ENCODE assay signal across 18 mouse cellular contexts in the genomic region with DNA sequence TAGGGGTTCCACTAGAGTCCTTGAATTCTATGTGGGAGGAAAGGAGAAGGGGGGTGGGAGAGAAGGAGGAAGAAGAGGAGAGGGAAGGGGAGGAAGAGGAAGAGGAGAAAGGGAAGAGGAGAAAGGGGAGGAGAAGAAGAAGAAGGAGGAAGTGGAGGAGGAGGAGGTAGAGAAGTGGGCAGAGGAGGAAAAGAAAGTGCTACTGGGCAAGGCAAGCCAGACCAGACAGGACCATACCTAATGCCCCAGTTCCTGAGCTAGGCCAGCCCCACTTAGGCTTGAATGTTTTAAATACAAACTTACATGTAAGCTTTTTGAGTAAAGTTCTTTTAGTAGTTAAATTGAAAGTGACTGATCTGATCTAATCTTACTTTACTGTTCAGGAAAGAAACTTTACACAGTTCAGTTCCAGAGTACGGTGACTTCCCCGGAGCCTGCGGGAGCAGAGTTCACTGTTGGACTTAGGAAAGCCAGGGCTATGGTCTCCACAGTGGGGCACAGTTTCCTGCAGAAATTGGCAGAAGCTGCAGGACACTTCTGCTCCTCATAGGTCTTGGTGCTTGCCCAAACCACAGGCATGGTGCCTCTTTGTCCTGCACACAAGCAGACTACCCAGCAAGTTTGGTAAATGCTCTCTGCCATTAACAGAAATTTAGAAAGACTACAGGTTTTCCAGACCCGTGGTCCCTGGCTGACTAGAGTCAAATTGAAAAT.
DNase-seq lines count a peak whose midpoint lies in the region; ATAC-seq and TF ChIP-seq lines count a peak whose summit lies in the region.
"Had no signal": no experiment of that assay in that cellular context is flagged by ENCODE, and none has a peak within 500 bp of the region (broad histone marks: within the 10 kb centered on the region; RNA-seq: fewer than 3 reads in every experiment).

No protein-coding gene starts in this region.

- 67% methylated on average over 4 of the region's 4 CpGs for WGBS in stomach, postnatal 0 days
- WGBS in embryonic facial prominence, embryonic 10.5 days: 82% methylated on average over 4 of the region's 4 CpGs

- H3K27ac ChIP-seq in stomach, postnatal 0 days (replicated peaks): no peak overlapping the region
- no peak overlapping the region for H3K27ac ChIP-seq in embryonic facial prominence, embryonic 10.5 days (replicated peaks)
- H3K27ac ChIP-seq: forebrain, embryonic 10.5 days; kidney, postnatal 0 days; liver, embryonic 13.5 days; midbrain, embryonic 10.5 days had no signal

- intact Hi-C loops in heart, postnatal 25 days (cut with DNase I): no loop called here
- intact Hi-C loops in left cerebral cortex, postnatal 36 days (cut with DNase I): no loop called here

- H3K9ac ChIP-seq in stomach, postnatal 0 days (ENCODE audit: low read length): no peak overlapping the region
- H3K9ac ChIP-seq: liver, embryonic 13.5 days had no signal

- H3K4me2 ChIP-seq in stomach, postnatal 0 days (replicated peaks; ENCODE audit: low read depth): no peak overlapping the region
- H3K4me2 ChIP-seq: heart, embryonic 11.5 days; liver, embryonic 13.5 days had no signal

- H3K27me3 ChIP-seq in stomach, postnatal 0 days (ENCODE audit: control insufficient read depth, insufficient read depth, low read length): no peaks in the 10 kb centered on the region
- no peaks in the 10 kb centered on the region for H3K27me3 ChIP-seq in embryonic facial prominence, embryonic 10.5 days (replicated peaks; ENCODE audit: low read depth, poor library complexity, severe bottlenecking)
- H3K27me3 ChIP-seq: liver, embryonic 13.5 days had no signal

- no peaks in the 10 kb centered on the region for H3K9me3 ChIP-seq in stomach, postnatal 0 days (ENCODE audit: control insufficient read depth, low read length)
- H3K9me3 ChIP-seq in embryonic facial prominence, embryonic 10.5 days: no peaks in the 10 kb centered on the region
- H3K9me3 ChIP-seq: forebrain, embryonic 10.5 days; liver, embryonic 13.5 days; midbrain, embryonic 10.5 days had no signal

- no peaks in the 10 kb centered on the region for H3K36me3 ChIP-seq in stomach, postnatal 0 days (ENCODE audit: control insufficient read depth, insufficient read depth, low read length)
- no peaks in the 10 kb centered on the region for H3K36me3 ChIP-seq in embryonic facial prominence, embryonic 10.5 days (replicated peaks)
- H3K36me3 ChIP-seq: forebrain, embryonic 10.5 days; liver, embryonic 13.5 days; midbrain, embryonic 10.5 days had no signal

- peak; percentile 55 for DNase-seq in heart, adult 11 months
- DNase-seq in heart, postnatal 25 days (ENCODE audit: low spot score): no peak
- DNase-seq in lung, postnatal 10 days: peak; percentile 4
- no peak for DNase-seq in lung, postnatal 4 days
- peak; percentile 28 for DNase-seq in kidney, postnatal 14 days
- DNase-seq in stomach, postnatal 0 days (ENCODE audit: low spot score): peak; percentile 18
- no peak for DNase-seq in left cerebral cortex, postnatal 36 days (ENCODE audit: low spot score in 2 of 2)
- no peak for DNase-seq in embryonic facial prominence, embryonic 10.5 days (ENCODE audit: low spot score)
- DNase-seq: cerebellum, postnatal 36 days; gastrocnemius, postnatal 14 days; heart, postnatal 14 days; left cerebral cortex, postnatal 4 days; liver, embryonic 13.5 days had no signal

- no peak for ATAC-seq in stomach, postnatal 0 days (ENCODE audit: low FRiP score, low TSS enrichment)
- ATAC-seq: hindbrain, embryonic 16.5 days had no signal

- TF ChIP-seq CTCF in stomach, postnatal 0 days (IDR thresholded peaks at IDR 0.05; ENCODE audit: low read depth): no peak

- no peak for TF ChIP-seq EP300 in stomach, postnatal 0 days (optimal IDR thresholded peaks at IDR 0.05)

- no peak overlapping the region for H3K4me3 ChIP-seq in stomach, postnatal 0 days (ENCODE audit: low read depth, low read length)
- no peak overlapping the region for H3K4me3 ChIP-seq in embryonic facial prominence, embryonic 10.5 days
- H3K4me3 ChIP-seq: forebrain, embryonic 10.5 days; liver, embryonic 13.5 days; midbrain, embryonic 10.5 days had no signal

- H3K4me1 ChIP-seq in stomach, postnatal 0 days (replicated peaks; ENCODE audit: control insufficient read depth, insufficient read depth): no peaks in the 10 kb centered on the region
- no peaks in the 10 kb centered on the region for H3K4me1 ChIP-seq in embryonic facial prominence, embryonic 10.5 days
- H3K4me1 ChIP-seq: forebrain, embryonic 10.5 days; midbrain, embryonic 10.5 days had no signal

Comparison
In these comparisons a context has a peak if more than half of its experiments do, and no peak if none do; other contexts are left out.
1. DNase-seq: peak in heart, adult 11 months (single experiment), lung, postnatal 10 days (single experiment), kidney, postnatal 14 days (single experiment) and stomach, postnatal 0 days (single experiment); none in heart, postnatal 25 days (single experiment), lung, postnatal 4 days (0 of 2), left cerebral cortex, postnatal 36 days (0 of 2) and embryonic facial prominence, embryonic 10.5 days (single experiment).